Mouse (Mus musculus) layer of hippocampus, postnatal 14 days (tissue): ENCODE measurements around the gene Carhsp1. TPM values are rescaled to one million over a fixed set of nuclear protein-coding genes. Genes with fewer than 3 reads are reported as not detected.

Experiments
- DNase-seq, 2 experiments: peaks; one replicate each; pipeline ENCODE4 v3.0.0; 2021 to 2022; ENCODE audit warnings: low spot score in 2 of 2, mixed read lengths in 1 of 2
- long read RNA-seq, 2 experiments: library from polyadenylated mRNA; stranded (forward); transcript quantifications; one replicate each; pipeline ENCODE4 v2.0.0; 2021
- total RNA-seq, 2 experiments: library from RNA; stranded (reverse); gene quantifications; 2 replicates each; pipeline ENCODE4 v1.2.3; 2021

The Carhsp1 gene
- total RNA-seq, result 10 to 100 TPM; 23.2 to 23.8 TPM
- long read RNA-seq, experiment 1, transcript Carhsp1-201 (4 exons, 2,858 nt), result major isoform, 15 of 18 reads
- long read RNA-seq, experiment 1, partial matches to known transcripts, result 1 of 18 reads
- long read RNA-seq, experiment 1, other reads (novel, unspliced or antisense), result 2 of 18 reads
- long read RNA-seq, experiment 2, transcript Carhsp1-201 (4 exons, 2,858 nt), result major isoform, 15 of 21 reads
- long read RNA-seq, experiment 2, partial matches to known transcripts, result 1 of 21 reads
- long read RNA-seq, experiment 2, other reads (novel, unspliced or antisense), result 5 of 21 reads

GRCm38 (mm10) chr16:8671551-8672349 is at the start of gene Carhsp1:
Carhsp1 (minus strand) TSS chr16:8672155.
- peak; percentile 74 to 88 for DNase-seq

- DNase-seq, result no peak
These were observed 48.5 kb upstream of the Carhsp1 start for GRCm38 (mm10) chr16:8720447-8720846.

DNA sequence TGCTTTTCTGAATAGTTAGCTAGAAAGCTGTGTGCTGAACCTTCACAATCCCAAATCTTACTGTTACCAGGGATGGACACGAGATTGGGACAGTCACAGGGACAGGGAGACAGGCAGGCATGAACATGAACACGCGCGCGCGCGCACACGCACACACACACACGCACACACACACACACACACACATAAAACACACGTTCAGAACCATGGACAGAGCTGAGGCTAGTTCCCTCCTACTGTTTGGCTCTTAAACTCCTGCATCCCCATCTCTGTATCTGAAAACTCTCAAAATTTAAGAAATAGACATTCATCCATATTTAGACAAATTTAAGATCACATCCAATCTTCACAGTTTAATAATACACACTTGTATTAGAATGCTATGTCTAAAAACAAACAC is 45.8 kb upstream of the Carhsp1 start:
- DNase-seq, result no peak

DNA sequence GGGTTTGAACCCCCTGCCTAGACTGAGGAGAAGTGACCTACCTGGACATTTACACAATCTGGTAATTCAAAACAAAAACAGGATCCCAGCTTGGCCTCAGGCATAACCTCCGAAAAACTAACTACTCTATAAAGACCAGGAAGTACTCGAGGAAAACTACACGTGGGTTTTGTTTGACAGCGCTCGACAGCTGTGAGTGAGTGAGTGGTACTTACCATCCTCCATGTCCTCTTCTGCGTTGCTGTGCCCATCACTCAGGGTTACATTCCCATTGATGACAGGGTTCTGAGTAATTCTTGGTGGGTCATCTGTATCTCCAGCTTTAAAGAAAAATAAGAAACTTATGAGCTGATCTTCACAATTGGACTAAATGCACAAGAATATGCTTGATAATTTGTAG is 44.3 kb upstream of the Carhsp1 start:
- no peak for DNase-seq

- no peak for DNase-seq
These were observed 43.6 kb upstream of the Carhsp1 start for GRCm38 (mm10) chr16:8715513-8716080.

DNA sequence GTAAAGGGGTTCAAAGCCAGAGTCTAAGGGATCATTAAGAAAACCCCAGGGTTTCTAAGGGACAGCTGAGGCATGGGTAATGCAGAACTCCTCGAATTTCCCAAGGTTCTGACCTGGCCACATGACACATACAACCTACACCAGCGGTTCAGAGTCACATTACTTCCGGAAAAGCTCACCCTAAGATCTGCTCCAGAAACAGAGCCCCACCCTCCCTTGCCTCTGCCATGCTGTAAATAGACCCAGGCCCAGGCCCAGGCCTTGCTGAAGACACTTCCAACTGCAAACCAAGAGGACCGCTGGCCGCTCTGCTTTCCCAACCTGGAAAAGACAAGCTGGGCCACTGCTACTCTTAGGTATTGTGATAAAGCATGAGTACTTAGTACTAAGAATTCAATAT is 42.9 kb upstream of the Carhsp1 start:
- no peak for DNase-seq

DNA sequence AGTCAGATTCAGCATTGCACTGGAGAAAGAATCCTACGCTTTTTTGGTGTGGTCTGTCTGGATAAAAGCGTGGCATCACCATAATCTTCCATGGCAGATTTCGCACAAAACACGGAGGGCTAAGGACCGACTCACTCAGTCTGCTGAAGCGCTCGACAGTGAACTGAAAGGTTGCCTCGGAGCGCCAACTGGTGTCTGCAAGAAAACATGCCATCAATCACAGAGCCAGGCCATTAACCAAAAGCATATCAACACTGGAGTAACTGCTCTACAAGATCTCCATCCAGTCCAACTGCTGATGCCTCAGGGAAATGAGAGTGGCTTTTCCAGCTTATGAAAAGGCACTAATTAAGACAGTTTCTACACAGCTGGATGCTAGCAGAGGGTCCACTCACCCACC is 40.0 kb upstream of the Carhsp1 start:
- DNase-seq, result peak; percentile 24 to 28

DNA sequence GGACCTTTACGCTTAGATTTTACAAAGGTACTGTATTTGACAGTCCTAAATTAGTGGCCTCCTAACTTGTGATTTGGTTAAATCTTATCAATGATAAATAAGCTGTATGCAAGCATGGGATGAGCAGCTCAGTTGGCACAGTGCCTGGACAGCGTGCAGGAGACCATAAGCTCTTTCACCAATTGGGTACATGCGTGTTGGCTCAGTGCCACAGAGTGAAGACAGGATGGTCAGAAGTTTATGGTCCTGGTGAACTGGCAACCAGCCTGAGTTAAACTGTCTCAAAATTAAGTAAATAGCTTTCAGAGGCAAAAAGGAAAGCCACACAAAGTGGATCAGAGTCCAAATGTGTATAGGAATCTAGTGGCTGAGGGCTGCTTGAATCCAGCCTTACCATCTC is 28.6 kb upstream of the Carhsp1 start:
- DNase-seq, result no peak

GRCm38 (mm10) chr16:8699556-8699955 is 27.6 kb upstream of the Carhsp1 start:
- no peak for DNase-seq

GRCm38 (mm10) chr16:8691206-8691605 is 19.3 kb upstream of the Carhsp1 start:
- DNase-seq, result no peak

GRCm38 (mm10) chr16:8689979-8690656 is 18.2 kb upstream of the Carhsp1 start:
- peak; percentile 56 to 64 for DNase-seq

DNA sequence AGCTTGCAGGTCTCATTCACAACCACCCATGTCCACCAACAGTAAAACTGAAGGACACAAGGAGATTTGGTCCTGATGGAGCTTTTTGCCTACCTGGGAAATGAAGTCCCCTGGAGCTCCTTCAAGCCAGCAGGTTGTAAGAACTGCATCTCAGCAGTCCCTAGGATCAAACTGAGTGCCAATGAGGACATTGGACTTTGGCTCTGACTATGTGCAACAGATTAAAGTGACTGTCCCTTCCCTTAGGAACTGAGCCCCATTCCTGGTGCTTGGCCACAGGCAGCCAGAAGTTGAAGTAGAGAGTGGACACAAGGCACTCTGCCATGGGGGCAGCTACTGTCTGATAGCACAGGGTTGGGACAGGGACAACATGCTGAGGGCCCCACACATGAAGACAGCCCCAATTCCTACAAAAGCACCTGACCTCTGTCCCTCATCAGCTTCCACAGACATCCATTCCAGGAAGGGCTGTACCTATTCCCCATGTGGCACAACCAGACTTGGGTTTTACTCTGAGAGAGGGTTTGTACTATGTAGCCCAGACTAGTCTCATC is 15.7 kb upstream of the Carhsp1 start:
- no peak for DNase-seq

DNA sequence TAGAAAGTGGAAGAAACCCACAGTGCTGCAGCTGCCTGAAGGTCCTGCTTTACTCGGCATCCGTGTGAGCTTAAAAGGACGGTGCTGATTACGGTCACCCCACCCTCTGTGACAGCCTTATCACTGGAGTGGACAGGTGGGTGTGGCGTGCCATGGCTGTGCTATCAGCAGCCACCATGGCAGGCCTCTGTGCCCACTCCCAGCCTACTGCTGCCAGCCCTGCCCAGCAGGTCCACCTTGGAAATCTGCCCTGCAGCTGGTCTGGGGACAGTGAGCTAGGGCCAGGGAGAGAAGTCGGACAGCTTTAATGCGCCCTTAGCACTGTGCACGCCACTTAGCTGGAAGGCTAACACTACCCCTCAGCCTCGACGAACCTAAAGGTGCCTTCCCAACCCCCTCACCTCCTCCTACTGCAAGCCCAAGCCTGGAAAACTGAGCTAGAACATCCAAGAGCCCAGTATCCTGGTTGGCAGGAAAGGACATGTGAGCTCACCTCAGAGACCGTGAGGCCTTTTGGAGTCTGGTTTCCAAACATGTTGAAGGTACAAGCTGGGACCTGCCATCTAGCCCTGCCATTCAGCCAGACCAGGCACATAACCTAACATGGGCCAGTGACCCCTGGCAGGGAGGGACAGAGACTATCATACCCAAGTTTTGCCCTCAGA is 15.0 kb upstream of the Carhsp1 start:
- no peak for DNase-seq

DNA sequence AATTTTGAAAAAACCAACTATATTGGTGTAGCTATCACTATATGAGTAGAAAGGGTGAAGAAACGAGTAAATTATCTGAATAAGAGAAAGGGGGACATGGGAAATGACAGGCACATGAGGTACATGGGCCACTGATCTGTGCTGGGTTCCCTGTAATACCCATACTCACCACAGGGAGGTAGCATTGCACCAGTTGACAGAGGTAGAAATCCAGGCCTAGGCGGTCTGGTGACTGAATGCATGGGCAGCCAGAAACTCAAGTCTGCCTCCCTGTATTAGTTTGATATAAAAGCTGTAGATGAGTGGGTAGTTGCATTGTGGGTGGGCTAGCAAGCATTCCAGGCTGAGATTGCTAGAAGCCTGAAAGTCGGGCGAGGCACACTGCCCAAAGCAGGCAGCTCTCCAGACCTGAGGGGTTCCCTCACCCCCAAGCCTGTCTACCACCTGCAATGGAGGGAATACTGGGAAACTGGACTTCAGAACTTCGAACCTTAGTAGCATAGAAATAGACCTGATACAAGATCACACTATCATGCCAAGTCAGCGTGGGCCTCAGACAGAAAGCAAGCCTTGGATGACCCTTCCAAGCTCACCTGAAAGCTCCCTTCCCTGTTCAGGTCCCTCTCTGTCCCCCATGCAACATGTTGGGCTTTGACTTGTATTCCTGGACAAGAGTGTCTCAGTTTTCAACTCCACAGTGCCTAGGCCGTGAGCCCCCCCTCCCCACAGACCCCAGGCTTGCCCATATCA is 14.3 kb upstream of the Carhsp1 start:
- DNase-seq, result peak; percentile 81 to 84

- no peak for DNase-seq
These were observed 13.1 kb upstream of the Carhsp1 start for GRCm38 (mm10) chr16:8685087-8685486.

GRCm38 (mm10) chr16:8680470-8680869 is 8.5 kb upstream of the Carhsp1 start, which contains the start of gene Gm5767:
Gm5767 (plus strand) TSS chr16:8680770.
- DNase-seq, result no peak

DNA sequence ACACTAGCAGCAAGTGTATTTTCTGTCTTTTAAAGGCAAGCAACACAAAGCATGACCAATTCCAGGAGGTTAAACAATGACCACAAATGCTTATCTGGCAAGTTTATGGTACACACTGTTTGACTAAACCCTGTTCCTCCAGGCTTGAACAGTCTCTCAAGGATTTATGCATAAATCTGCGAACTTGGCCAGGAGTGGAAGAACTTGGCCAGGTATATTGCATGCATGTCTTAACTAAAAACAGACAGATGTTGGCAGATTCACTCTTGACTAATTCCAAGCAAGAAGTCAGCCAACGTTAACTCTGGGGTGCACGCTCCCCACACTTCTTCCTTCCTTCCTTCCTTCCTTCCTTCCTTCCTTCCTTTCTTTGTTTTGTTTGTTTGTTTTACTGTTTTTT is 7.8 kb upstream of the Carhsp1 start:
- no peak for DNase-seq

GRCm38 (mm10) chr16:8678676-8679075 is 6.7 kb upstream of the Carhsp1 start:
- DNase-seq, result no peak

- no peak for DNase-seq
These were observed 6.1 kb upstream of the Carhsp1 start for GRCm38 (mm10) chr16:8678035-8678434.

GRCm38 (mm10) chr16:8676800-8677199 is 4.8 kb upstream of the Carhsp1 start:
- DNase-seq, result peak; percentile 34 to 60
